Mouse (Mus musculus): ENCODE data around the gene Cpm.

DNA sequence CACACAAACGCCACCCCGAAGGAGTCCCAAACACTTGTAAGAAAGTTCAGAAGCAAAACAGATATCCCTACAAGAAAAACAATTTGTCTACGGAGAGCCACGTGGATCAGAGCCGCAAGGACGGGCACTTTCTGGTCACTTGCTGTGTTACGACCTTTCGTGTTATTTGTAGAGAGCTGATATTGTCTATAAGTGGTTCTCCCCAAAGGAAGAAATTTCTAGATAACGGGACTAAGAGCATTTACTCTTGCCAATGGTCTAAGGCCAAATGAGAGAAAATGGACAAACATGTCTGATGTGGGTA is 54.4 kb downstream of the Cpm start:
- TF ChIP-seq CTCF (IDR thresholded peaks at IDR 0.05; ENCODE audit: low read depth, low read length) (no peak), POLR2A (IDR thresholded peaks at IDR 0.05; ENCODE audit: extremely low read depth, insufficient read depth, low read length) (no peak)

Data from liver, adult 2 months (tissue).